Mouse (Mus musculus): ENCODE measurements around the gene Tnk2.

Tnk2 gene

GRCm38 (mm10) chr16:32659385-32659784 is 15.7 kb downstream of the Tnk2 start:
- DNase-seq (ENCODE audit: low read depth, low spot score) = peak; percentile 82

GRCm38 (mm10) chr16:32660095-32660494 is 16.4 kb downstream of the Tnk2 start:
- no peak for DNase-seq (ENCODE audit: low read depth, low spot score)

- no peak for DNase-seq (ENCODE audit: low read depth, low spot score)
Measured at GRCm38 (mm10) chr16:32660557-32661321, 17.1 kb downstream of the Tnk2 start.

- no peak for DNase-seq (ENCODE audit: low read depth, low spot score)
Measured at GRCm38 (mm10) chr16:32661493-32661921, 17.8 kb downstream of the Tnk2 start.

DNA sequence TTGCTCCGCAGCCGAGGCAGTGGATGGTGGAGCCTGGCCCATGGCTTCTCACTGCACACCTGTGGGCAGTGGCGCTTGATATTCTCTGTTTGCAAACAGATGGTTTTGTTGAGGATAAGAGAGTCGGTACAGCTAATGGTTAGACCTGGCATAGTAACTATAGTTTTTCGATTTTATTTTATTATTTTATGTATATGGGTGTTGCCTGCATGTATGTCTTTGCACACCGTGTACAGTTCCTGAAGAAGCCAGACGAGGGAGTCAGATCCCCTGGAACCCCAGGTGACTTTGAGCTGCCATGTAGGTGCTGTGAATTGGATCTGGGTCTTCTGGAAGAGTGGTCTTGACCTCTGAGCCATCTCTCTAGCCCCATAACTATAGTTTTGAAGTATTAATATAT is 18.7 kb downstream of the Tnk2 start:
- DNase-seq (ENCODE audit: low read depth, low spot score) = no peak

DNA sequence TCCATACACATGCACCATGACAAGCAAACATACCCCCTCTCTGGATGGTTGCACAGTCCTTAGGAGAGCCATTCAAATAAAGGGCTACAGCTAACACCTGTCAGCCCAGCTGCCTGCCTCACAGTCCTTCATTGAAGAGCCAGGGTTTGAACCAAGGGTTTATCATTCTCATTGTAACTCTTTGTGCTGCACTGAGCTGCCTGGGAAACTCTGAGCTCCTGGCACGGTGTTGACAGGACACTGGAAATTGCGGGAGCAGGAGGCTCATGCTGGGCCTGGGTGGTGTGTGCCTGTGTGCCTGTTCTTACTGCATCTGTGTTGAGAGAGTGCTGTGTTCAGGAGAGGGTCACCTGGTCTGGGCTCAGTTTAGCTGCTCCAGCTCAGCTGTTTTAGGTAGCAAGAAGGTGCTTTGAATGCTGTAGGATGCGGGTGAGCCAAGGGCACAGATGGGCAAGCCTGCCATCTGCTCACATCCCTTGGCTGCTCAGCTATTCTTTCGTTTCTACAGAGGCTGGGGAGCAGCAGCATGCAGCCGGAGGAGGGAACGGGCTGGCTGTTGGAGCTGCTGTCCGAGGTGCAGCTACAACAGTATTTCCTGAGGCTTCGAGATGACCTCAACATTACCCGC is 19.7 kb downstream of the Tnk2 start:
- no peak for DNase-seq (ENCODE audit: low read depth, low spot score)

- DNase-seq (ENCODE audit: low read depth, low spot score) = no peak
Measured at GRCm38 (mm10) chr16:32664211-32664610, 20.5 kb downstream of the Tnk2 start.

- DNase-seq (ENCODE audit: low read depth, low spot score) = no peak
Measured at GRCm38 (mm10) chr16:32665851-32666665, 22.4 kb downstream of the Tnk2 start.

GRCm38 (mm10) chr16:32666671-32667551 is 23.2 kb downstream of the Tnk2 start:
- no peak for DNase-seq (ENCODE audit: low read depth, low spot score)

- DNase-seq (ENCODE audit: low read depth, low spot score) = no peak
Measured at GRCm38 (mm10) chr16:32667552-32667872, 23.8 kb downstream of the Tnk2 start.

- no peak for DNase-seq (ENCODE audit: low read depth, low spot score)
Measured at GRCm38 (mm10) chr16:32668030-32668429, 24.4 kb downstream of the Tnk2 start.

DNA sequence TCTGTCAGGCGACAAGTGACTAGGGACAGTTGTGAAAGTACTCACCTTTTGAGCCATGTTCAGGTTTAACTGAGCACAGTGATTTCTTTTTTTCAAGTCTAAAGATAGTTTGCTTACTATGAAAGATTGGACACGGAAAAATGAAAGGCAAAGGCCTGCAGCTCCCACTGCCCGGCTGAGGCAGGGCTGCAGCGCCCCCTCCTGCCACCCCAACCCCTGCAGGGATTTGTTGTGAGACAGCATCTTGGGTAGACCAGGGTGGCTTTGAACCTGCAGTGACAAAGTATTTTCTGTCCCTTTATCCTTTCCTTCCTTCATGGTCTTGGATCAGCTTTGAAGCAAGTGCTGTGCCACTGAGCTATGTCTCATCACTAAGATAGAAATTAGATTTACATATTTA is 24.8 kb downstream of the Tnk2 start:
- DNase-seq (ENCODE audit: low read depth, low spot score) = no peak

DNA sequence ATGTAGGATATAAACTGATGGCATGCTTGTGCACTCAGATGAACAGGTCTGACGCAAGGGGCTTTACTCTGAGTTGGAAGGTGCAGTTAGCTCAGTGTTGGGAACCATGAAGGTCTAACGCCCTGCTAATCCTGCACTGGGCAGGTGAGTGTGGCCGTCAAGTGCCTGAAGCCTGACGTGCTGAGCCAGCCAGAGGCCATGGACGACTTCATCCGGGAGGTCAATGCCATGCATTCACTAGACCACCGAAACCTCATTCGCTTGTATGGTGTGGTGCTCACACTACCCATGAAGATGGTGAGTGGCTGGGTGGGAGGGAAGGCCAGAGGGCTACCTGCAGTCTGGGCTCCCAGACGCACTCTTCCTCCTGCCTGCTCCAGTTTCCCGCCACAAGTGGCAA is 25.6 kb downstream of the Tnk2 start:
- no peak for DNase-seq (ENCODE audit: low read depth, low spot score)

GRCm38 (mm10) chr16:32670354-32671124 is 26.9 kb downstream of the Tnk2 start:
- no peak for DNase-seq (ENCODE audit: low read depth, low spot score)

- no peak for DNase-seq (ENCODE audit: low read depth, low spot score)
Measured at GRCm38 (mm10) chr16:32671206-32671887, 27.7 kb downstream of the Tnk2 start.

GRCm38 (mm10) chr16:32672250-32672649 is 28.6 kb downstream of the Tnk2 start:
- DNase-seq (ENCODE audit: low read depth, low spot score) = no peak

GRCm38 (mm10) chr16:32672861-32673560 is 29.3 kb downstream of the Tnk2 start:
- DNase-seq (ENCODE audit: low read depth, low spot score) = no peak

DNA sequence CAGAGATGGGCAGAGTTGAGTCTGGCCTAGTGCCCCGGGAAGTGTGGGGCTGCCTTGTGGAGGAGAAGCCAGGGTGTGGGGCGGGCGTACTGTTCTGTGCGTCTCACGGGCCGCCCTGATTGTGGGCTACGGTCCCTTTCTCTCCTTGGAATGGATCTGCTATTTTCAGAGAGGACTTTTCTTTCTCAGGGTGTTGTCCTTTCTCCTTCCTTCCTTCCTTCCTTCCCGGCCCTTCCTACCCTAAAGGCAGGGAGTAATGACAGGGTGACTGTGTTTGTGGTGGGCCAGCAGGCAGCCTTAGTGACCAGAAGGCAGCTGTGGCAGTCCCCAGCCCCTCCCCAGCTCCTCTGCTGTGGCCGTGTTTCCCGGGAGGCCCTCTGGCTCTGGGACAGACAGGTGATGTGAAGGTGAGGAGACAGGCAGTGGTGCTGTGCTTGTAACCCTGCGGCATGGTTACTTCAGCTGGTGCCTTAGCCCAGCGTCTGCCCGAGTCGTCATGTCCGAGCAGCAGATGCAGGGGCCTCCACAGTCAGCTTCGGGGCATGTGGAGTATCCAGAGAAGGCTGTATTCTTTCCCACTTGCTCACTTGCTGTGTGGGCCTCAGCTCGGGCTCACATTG is 30.6 kb downstream of the Tnk2 start:
- DNase-seq (ENCODE audit: low read depth, low spot score) = no peak

DNA sequence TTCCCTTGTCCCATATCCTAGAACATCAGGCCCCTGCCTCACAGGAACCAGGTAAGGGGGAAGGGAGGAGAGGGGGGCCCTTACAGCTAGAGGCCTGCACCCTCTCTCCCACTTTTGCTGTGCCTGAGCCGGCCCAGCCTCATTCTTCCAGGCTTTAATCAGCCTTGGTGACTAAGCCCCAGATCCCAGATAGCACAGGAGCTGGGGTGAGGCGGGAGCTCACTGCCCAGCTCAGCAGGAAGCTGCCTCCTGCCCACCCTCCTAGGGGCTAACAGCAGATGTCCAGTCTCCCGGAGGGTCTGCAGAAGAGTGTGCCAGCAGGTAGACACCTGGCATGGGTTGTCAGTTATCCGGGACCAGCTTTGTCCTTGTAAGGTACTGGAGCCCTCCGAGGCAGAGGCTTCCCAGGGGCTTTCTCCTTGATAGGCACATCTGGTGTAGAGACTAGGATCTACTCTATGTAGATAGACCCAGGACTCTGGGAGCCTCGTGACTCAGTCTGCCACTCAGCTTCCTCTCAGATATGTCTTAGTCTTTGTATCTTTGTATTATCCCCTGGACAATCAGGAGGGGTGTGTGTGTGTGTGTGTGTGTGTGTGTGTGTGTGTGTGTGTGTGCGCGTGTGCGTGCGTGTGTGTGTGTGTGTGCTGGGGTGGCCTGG is 33.5 kb downstream of the Tnk2 start:
- no peak for DNase-seq (ENCODE audit: low read depth, low spot score)
